Mouse (Mus musculus): Measurements from ENCODE around the gene Fam172a. TPM values are rescaled to one million over a fixed set of nuclear protein-coding genes. Genes with fewer than 3 reads are reported as not detected.

The Fam172a gene
- total RNA-seq, 2 experiments from 2014 or later = 22.9 to 28.1 TPM

DNA sequence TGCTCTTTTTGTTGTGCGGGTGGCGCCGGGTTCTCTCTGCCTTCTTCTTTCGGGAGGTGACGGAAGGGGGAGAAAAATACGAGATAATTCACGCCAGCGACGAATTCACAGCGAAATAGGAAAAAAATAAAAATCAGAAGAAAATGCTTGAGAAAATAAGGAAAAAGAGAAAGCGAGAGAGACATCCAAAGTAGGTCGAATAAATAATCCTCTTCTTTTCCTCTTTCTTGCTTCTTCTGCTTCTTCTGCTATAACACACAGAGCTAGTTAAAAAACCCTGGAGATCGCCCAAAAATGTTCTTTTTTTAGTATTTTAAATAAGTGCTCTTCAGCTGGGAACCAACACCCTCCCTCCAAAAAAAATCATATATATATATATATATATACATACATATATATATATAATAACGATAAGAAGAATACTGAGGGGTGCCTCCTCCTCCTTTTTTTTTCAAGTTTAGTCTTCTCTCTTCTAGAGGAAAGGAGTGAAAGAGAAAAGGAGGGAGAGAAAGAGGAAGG, 497.9 kb downstream of the Fam172a start, which contains the start of gene Nr2f1:
Gene Nr2f1, minus strand, starts transcription at position 116 of the 519 bp plus-strand sequence.
- no peak for DNase-seq

- DNase-seq = peak; percentile 79
Observed at GRCm38 (mm10) chr13:78200407-78200806, 498.6 kb downstream of the Fam172a start.

GRCm38 (mm10) chr13:78200991-78201870, 499.4 kb downstream of the Fam172a start:
- DNase-seq = peak; percentile 94

GRCm38 (mm10) chr13:78201871-78202565, 500.2 kb downstream of the Fam172a start:
- DNase-seq = peak; percentile 41

DNA sequence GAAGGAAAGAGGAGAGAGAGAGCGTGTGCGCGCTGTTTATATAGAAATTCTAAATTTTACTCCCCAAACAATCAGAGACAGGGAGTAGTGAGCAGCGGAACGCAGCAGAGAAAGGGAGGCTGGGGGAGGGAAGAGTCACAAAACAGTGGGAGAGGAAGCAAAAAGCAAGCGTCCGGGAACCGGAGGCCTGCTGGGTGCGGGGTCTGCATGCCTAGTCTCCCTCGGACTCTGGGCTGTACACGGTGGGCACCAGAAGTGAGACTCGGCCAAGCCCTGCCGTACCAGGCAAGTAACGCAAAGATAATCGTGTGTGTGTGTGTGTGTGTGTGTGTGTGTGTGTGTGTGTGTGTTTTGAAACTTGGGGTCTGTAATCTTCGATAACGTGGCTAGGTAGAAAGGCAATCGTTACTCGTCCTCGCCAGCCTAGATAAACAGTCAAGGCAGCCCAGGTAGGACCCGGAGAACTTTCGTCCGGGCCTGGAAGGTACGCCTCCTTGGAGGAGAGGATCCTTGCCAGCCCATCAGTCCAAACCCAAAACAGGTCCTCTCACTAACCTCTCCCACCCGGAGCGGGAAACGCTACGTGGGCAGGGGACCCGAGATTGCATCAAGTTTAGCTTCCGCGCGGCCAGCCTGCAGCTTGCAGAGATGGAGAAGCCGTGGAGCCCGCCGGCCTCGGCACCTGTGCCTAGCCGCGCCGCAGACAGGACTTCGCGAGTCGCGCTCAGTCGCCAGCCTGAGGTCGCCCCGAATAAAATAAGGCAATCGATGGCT, 500.9 kb downstream of the Fam172a start:
- DNase-seq = peak; percentile 65

DNA sequence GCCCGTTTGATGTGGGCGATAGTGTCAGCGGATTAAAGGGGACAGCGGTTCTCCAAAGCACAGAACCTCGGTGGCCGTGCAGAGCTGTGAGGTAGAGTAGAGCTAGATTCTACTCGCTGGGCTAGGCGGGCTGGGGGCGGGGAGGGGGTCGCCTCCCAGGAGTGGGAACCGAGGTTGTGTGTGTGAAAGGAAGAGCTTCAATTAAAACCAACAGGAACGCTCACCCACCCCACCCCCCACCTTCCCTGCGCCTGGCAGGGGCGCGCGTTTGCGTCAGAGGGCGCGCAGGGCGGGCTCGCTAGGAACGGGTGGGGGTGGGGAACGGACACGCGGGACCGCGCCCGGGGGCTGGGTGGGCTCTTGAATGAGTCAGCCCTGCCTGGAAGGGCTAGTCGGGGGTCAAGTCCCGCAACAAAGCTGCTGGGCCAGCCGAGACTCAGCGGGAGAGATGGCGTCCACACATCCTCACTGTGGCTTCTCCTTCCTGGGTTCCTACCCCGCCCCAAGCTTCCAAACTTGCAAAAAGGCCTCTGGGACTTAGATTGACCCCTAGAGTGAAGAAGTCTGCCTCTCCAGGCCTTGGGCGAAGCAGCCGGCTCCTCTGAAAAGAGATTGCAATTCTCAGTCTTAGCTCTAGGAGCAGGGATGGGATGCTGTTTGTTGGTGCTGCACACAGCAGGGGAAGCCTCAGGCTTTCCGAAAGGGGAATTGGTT, 501.7 kb downstream of the Fam172a start:
- DNase-seq = peak; percentile 85

- no peak for DNase-seq
Observed at GRCm38 (mm10) chr13:78205426-78205825, 503.6 kb downstream of the Fam172a start.

GRCm38 (mm10) chr13:78206891-78207430, 505.1 kb downstream of the Fam172a start:
- no peak for DNase-seq

GRCm38 (mm10) chr13:78207796-78208645, 506.2 kb downstream of the Fam172a start:
- peak; percentile 52 for DNase-seq

DNA sequence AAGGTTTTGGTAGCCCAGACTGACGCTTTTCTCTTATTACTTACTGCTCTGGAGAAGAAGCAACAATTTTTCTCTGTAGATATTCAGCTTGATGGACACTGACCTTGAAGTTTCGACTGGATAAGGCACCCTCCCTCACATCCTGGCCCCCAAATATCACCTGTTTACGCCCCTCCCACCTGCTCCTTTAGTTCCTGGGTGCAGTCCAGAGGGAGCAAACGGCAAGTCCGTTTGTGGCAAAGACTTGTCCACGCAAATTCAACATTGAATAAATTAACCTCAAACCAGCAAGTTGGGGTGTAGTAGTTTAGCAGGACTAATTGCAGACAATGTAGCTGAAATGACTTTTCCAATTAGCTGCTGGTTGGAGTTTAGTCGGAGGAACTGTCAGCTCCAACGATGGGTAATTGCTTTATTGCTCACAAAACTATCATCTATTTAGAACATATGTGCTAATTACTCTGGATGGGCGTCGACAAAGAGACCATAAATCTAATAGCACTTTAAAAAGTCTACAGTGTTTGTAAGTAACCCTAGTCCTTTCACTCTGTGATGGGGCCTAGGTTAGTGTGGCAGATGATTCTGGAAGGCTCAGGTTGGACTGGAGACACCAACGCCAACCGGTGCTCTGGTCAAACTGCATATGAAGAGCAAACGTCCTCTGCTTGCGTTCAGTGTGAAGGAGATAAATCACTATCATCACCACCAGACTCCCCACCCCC, 507.0 kb downstream of the Fam172a start:
- DNase-seq = peak; percentile 22

DNA sequence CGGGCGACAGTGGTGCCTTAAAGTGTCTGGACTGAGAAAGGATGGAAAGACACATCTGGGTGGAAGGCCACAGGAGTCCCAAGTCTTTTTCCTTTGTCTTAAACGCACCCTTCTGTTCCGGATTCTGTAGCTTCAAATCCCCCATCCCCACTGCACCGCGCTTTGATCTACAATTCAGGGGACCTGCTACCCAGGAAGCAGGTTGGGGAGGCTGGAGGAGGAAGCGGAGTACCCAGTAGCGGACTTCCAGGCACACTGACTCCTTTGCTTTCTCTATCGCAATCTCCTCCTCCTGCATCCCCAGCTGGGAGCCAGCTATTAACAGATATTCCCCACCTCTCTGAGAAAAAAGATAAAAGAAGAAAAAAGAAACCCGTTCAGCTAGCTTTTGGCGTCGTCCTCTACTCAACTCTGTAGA, 507.8 kb downstream of the Fam172a start:
- peak; percentile 38 for DNase-seq

GRCm38 (mm10) chr13:78210029-78210747, 508.4 kb downstream of the Fam172a start:
- DNase-seq = peak; percentile 63

- DNase-seq = no peak
Observed at GRCm38 (mm10) chr13:78210748-78211089, 508.9 kb downstream of the Fam172a start.

GRCm38 (mm10) chr13:78211231-78212010, 509.6 kb downstream of the Fam172a start:
- DNase-seq = no peak

DNA sequence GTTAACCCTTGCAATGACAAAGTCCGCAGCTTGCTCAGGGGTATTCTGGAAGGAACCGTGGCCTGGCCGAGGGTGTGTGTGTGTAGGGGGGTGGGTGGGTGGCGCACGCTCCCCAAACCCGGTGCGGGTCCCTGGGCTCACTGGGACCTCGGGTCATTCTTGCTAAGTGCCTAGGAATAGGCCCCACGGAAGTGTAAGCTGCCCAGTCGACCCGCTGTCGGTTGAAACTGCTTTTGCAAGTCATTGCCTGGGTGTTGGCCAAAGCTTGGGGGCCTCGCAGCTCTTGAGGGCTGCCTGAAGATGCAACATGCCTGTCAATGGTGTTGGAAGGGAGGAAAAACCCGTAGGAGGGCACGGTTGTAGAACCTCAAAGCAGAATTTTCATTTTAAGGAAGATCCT, 510.3 kb downstream of the Fam172a start:
- no peak for DNase-seq

- no peak for DNase-seq
Observed at GRCm38 (mm10) chr13:78213155-78213554, 511.3 kb downstream of the Fam172a start.

- DNase-seq = no peak
Observed at GRCm38 (mm10) chr13:78215223-78215622, 513.4 kb downstream of the Fam172a start.

Measured in adrenal gland, postnatal 10 days (tissue).